Mouse (Mus musculus) hindbrain, embryonic 10.5 days (tissue): ENCODE data around the gene Glmn. TPM values are rescaled to one million over a fixed set of nuclear protein-coding genes. Genes with fewer than 3 reads are reported as not detected.

Experiments used
- DNase-seq: peaks from one replicate; pipeline ENCODE4 v3.0.0-alpha.2; 2017; ENCODE audit warnings: low spot score
- H3K27ac ChIP-seq: fragments of 300-500 bp; sonication (generic); 2 replicates; pipeline ENCODE4 v1.5.1; 2016; ENCODE audit warnings: mild to moderate bottlenecking, moderate library complexity
- H3K27me3 ChIP-seq: fragments of 300-500 bp; sonication (generic); 2 replicates; pipeline ENCODE4 v1.6.1; 2016; ENCODE audit warnings: mild to moderate bottlenecking; ENCODE audit not compliant: poor library complexity, insufficient read depth, severe bottlenecking
- H3K36me3 ChIP-seq: fragments of 300-500 bp; sonication (generic); 2 replicates; pipeline ENCODE4 v1.6.1; 2016; ENCODE audit warnings: mild to moderate bottlenecking, moderate library complexity
- H3K4me1 ChIP-seq: fragments of 300-500 bp; sonication (generic); replicated peaks from 2 replicates; pipeline ENCODE4 v1.6.1; 2016; ENCODE audit warnings: mild to moderate bottlenecking
- H3K4me3 ChIP-seq: fragments of 300-500 bp; sonication (generic); 2 replicates; pipeline ENCODE4 v1.5.1; 2016; ENCODE audit warnings: mild to moderate bottlenecking, moderate library complexity
- H3K9me3 ChIP-seq: fragments of 300-500 bp; sonication (generic); 2 replicates; pipeline ENCODE4 v1.6.1; 2016; ENCODE audit warnings: mild to moderate bottlenecking, moderate library complexity
- WGBS: fragments of 180-500 bp; shearing (Covaris S2); methylation state at CpG from one replicate; pipeline ENCODE4 v1.1.7; 2016; 5-methylcytosine and 5-hydroxymethylcytosine counted together
- polyA plus RNA-seq: library from polyadenylated mRNA; unstranded; fragments of >200 nt; fragmentation: Nextera tagmentation; extraction: Ambion mirVana; gene quantifications from 2 replicates; pipeline ENCODE4 v1.2.1, GENCODE M21; 2016

The Glmn gene
- polyA plus RNA-seq, 1 experiment from 2014 or later: 28.4 TPM

GRCm38 (mm10) chr5:107511326-107511725 lies 86.4 kb downstream of the Glmn start:
- no peaks in the 10 kb centered on the region for H3K9me3 ChIP-seq
- DNase-seq: no peak
- no peaks in the 10 kb centered on the region for H3K4me1 ChIP-seq
- H3K27me3 ChIP-seq: no peaks in the 10 kb centered on the region
- 62% methylated on average over 2 of the region's 2 CpGs for WGBS
- H3K36me3 ChIP-seq: peaks cover 14% of the 10 kb centered on the region; the same call in 1 of the 2 replicates
- H3K4me3 ChIP-seq: no peak overlapping the region
- H3K27ac ChIP-seq: no peak overlapping the region

GRCm38 (mm10) chr5:107510503-107510902 lies 87.2 kb downstream of the Glmn start:
- no peak for DNase-seq
- no peak overlapping the region for H3K27ac ChIP-seq
- peaks cover 14% of the 10 kb centered on the region; the same call in 1 of the 2 replicates for H3K36me3 ChIP-seq
- H3K27me3 ChIP-seq: no peaks in the 10 kb centered on the region
- no peaks in the 10 kb centered on the region for H3K9me3 ChIP-seq
- WGBS: 88% methylated on average over 10 of the region's 10 CpGs
- H3K4me3 ChIP-seq: no peak overlapping the region
- H3K4me1 ChIP-seq: no peaks in the 10 kb centered on the region

- Histone ChIP-seq H3K27ac (no peak within 1 kb of the TSS), H3K9me3 (no peaks in the 10 kb centered on the region), H3K36me3 (peaks cover 22% of the 10 kb centered on the region; the same call in 1 of the 2 replicates), H3K4me3 (no peak within 1 kb of the TSS), H3K27me3 (no peaks in the 10 kb centered on the region), H3K4me1 (no peaks in the 10 kb centered on the region)
- 76% methylated on average over 4 of the region's 4 CpGs for WGBS
- no peak for DNase-seq
These were observed 90.4 kb downstream of the Glmn start, which contains the start of gene Gm42669 for GRCm38 (mm10) chr5:107507321-107507720. Gene Gm42669, plus strand, starts transcription at chr5:107507621.

GRCm38 (mm10) chr5:107500741-107501140 lies 96.9 kb downstream of the Glmn start:
- 88% methylated on average over 1 of the region's 1 CpGs for WGBS
- no peak for DNase-seq

GRCm38 (mm10) chr5:107499891-107500535 lies 97.7 kb downstream of the Glmn start:
- 93% methylated on average over 5 of the region's 5 CpGs for WGBS
- peaks cover 5% of the 10 kb centered on the region; the same call in 1 of the 2 replicates for H3K4me1 ChIP-seq
- no peaks in the 10 kb centered on the region for H3K9me3 ChIP-seq
- H3K4me3 ChIP-seq: no peak overlapping the region
- H3K27me3 ChIP-seq: no peaks in the 10 kb centered on the region
- H3K27ac ChIP-seq: no peak overlapping the region
- peaks cover 8% of the 10 kb centered on the region; the same call in 1 of the 2 replicates for H3K36me3 ChIP-seq
- DNase-seq: no peak

More at GRCm38 (mm10) chr5:107500741-107501140, 96.9 kb downstream of the Glmn start:
- peaks cover 8% of the 10 kb centered on the region; the same call in 1 of the 2 replicates for H3K36me3 ChIP-seq
- H3K9me3 ChIP-seq: no peaks in the 10 kb centered on the region
- no peak overlapping the region for H3K4me3 ChIP-seq
- no peaks in the 10 kb centered on the region for H3K27me3 ChIP-seq
- no peak overlapping the region for H3K27ac ChIP-seq
- H3K4me1 ChIP-seq: peaks cover 5% of the 10 kb centered on the region; the same call in 1 of the 2 replicates

Other genes with a start within 250 kb of the Glmn start
- 0.83 and 1.2 TPM in 2 replicates for gene Ephx4, start 195.2 kb downstream of the Glmn start, polyA plus RNA-seq
- gene Lpcat2b, start 166.3 kb downstream of the Glmn start, polyA plus RNA-seq: not detected in 2 replicates
- 5.2 and 5.6 TPM in 2 replicates for gene Btbd8, start 159.9 kb downstream of the Glmn start, polyA plus RNA-seq
- gene Gm42669, start 90.3 kb downstream of the Glmn start, polyA plus RNA-seq: 0.29 and 0.47 TPM in 2 replicates
- gene 1700028K03Rik, start 63.2 kb downstream of the Glmn start, polyA plus RNA-seq: 0.07 and 0.16 TPM in 2 replicates
- gene Rpap2, start 515 bp downstream of the Glmn start, polyA plus RNA-seq: 15.9 and 19.0 TPM in 2 replicates
- 0.05 TPM in 1 of 2 replicates, not detected in the other for gene Gfi1, start 128.1 kb upstream of the Glmn start, polyA plus RNA-seq
- 0.09 and 0.44 TPM in 2 replicates for gene Ube2d2b, start 232.2 kb upstream of the Glmn start, polyA plus RNA-seq